Mouse (Mus musculus) CD4-positive helper T cell, adult 2 months (primary cell): Measurements from ENCODE around the gene Hydin.

Experiments used
- DNase-seq: peaks from one replicate; pipeline ENCODE4 v3.0.0-alpha.2; 2012; ENCODE audit warnings: low read depth, missing footprints, low spot score

The Hydin gene

DNA sequence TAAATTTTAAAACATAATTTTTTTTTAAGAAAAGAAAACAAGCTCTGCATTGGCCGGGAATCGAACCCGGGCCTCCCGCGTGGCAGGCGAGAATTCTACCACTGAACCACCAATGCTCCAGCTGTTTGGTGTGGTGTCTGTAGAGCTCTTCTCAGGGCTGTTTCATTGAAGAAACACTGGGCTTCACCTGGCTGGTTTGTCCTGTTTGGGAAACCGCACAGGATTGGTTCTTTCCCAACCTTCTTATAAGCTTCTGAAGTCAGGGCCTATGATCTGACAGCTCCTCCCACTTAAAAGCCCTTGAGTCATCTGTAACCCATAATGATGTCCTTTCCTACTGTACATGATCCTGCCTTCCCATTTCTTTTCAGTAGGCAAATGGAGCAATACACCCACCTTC lies 364.4 kb downstream of the Hydin start:
- no peak for DNase-seq

DNA sequence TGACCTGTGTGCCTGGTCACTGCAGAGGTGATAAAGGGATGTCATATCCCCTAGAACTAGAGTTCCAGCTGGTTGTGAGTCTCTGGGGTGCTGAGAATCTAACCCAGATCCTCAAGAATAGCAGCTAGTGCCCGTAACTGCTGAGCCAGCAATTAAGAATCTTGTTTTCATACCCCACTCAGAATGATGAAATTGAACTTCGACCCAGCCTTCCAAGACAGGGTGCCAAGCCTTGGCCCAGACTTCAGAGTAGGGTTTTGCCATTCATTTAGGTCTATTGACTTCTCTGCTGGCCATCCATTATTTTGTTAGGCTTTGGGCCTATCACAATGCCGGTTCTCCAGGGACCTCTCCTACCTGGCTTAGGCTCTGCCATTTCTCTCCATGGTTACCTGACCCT lies 367.0 kb downstream of the Hydin start:
- DNase-seq = no peak

DNA sequence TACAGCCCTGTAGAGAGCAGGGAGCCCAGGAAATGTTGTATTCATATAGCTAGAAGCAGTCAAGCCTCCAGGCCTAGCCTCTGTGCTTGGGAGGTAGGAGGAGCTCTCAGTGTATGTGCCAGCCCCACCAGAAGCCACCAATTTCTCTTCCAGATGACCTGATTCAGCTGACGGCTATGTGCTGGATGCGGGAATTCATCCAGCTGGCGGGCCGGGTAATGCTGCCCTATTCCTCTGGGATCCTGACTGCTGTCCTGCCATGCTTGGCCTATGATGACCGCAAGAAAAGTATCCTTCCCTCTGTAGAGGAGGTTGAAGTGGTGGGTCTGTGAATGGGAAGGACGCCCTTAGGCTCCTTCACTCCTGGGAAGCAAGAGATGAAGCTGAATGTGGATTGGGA lies 369.4 kb downstream of the Hydin start:
- no peak for DNase-seq

DNA sequence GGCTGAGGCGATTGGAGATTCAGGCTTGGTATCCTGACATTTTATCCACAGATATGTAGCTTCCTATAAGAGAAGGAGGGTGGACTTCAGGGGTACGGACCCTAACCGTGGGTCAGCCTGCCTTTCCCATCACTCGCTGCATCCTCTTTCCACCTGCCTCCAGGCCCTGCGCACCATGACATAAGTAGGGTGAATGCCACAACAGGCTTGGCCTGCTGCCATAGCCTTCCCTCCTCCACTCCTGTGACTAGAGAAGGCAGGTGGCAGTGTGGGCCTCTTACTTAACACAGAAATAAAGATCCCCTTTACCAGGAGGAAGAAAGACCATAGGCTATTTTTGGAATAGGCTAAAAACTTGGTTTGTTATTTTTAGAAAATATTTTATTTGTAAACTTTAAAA lies 375.6 kb downstream of the Hydin start:
- no peak for DNase-seq

DNA sequence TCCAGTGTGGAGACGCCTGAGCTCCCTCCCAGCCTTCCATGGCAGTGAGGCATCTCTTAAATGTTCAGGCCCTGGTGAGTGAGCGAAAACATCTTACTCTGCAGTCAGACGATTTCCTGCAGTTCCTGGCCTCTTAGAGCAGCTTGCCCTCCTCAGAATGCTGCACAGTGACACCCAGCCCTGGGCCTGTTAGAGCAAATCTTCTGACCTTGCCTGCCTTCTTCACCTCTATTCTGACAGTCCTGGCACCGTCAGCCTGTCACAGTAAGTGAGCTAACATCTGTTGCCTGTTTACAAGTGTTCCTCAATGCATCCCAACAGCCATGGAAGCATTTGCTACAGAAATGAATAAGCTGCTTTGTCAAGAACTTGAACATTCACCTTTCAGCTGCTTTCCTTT lies 376.4 kb downstream of the Hydin start:
- DNase-seq = no peak

DNA sequence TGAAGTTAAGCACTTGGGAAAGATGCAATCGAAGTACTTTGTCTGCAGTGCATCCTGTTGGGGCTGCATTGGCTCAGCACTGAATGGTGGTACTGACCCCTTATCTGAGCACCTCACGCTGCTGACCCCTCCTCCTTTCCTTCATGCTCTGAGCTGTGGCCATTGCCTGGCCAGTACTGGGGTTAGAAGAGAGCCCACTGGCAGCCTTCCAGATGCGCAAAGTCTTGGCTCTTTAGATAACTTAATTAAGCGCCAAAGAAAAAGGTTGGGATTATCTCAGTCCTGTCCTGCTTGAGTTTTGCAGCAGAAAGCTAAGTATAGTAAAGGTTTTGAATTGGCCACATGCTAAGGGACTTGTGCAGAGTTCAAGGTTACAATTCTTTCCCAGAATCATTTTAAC lies 377.6 kb downstream of the Hydin start:
- no peak for DNase-seq

DNA sequence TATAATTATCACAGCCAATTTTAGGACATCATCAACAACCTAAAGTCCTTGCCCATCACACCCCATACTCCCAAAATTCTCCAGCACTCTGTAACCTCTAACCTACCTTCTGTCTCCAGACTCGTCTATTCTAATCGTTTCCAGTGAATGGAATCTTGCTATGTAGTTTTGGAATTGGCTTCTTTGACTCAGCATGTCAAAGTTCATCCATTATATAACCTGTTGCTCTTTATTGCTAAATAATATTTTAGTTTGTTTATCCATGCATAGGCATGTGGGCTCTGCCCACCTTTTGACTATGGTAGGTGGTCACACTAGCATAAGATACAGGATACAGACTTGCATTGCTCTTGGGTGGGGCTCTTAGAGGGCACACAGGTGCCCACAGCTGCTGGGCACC lies 378.1 kb downstream of the Hydin start:
- DNase-seq = no peak

DNA sequence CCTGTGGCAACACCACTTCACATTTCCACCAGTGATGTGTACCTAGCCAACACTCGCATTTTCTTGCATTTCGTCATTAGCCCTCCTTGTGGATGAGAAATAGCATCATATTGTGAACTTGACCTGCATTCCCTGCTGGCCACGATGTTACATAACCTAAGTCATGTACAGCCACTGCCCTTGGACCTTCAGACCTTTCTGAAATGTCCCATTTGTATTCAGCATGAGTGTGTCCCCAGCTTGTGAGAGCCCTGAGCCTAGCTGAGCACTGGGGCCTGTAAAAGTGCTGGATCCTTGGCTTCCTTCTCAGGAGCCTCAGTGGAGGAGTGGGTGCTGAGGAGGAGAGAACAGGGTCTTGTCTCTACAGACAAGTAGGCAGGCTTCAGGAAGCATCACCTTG lies 378.6 kb downstream of the Hydin start:
- no peak for DNase-seq

DNA sequence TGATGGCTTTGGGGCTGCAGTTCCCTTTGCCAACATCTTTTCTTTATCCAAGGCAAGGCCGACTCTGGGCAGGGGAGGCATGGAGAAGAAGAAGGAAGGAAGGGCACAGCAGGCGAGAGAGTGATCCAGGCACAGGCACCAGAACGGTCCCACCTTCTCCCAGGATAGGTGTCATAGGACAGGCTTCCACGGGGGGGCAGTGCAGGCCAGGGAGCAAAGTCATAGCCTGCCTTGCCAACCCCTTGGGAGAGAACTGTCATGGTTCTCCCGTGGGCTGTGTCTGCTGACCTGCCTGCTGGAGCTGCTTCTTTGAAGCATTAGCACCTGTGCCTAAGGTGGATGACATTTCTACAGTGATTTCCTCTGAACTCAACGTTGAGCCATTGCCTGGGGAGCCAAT lies 379.3 kb downstream of the Hydin start:
- DNase-seq = no peak

DNA sequence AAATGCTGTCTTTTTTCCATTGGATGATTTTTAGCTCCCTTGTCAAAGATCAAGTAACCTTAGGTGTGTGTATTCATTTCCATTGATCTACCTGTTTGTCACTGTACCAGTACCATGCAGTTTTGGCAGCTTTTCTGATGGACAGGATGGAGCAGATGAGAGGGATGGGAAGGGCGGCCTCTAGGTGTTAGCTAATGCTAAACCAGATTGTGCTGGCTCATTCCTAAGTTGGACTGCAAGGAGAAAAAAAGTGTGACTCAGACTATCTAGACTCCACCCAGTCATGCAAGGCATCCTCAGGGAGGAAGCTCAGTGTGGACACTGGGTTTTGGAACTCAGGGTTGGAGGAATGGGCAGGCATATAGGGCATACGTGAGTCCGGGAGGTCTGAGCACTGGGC lies 381.8 kb downstream of the Hydin start:
- no peak for DNase-seq

DNA sequence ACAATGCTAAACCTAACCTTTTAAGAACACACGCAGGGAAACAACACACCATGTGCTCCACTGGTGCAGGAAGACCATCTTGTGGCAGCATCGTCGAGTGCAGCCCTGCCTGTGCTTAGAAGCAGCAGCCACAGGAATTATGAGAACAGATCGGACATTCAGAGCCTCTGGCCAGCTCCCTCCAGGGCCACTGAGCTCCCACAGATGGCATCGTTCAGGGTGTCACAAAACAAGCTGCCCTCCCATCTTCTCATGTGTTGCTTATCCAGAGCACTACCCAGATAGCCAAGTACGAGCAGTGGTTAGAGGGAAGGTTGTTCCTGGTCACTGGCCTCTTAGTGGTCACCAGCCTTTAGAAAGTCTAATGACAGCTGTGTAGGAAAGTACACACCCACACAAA lies 382.5 kb downstream of the Hydin start:
- no peak for DNase-seq

DNA sequence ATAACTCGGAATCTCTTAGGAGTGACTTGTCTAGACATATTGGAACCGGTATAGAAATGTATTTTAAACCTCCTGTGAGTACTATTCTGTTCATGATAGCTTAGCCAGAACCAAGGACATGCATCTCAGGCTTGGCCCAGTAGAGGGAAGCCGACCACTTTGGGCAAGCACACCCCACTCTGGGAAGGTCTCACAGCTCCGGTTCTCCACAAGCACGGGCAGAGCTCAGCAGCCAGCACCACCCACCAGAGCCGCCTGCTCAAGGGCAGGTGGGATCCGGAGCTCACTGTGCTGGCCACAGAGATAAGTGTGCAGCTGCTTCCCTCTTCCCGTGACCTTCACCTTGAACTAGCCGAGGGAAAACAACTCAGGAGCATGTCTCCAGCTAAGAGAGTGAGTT lies 384.1 kb downstream of the Hydin start:
- DNase-seq = no peak

DNA sequence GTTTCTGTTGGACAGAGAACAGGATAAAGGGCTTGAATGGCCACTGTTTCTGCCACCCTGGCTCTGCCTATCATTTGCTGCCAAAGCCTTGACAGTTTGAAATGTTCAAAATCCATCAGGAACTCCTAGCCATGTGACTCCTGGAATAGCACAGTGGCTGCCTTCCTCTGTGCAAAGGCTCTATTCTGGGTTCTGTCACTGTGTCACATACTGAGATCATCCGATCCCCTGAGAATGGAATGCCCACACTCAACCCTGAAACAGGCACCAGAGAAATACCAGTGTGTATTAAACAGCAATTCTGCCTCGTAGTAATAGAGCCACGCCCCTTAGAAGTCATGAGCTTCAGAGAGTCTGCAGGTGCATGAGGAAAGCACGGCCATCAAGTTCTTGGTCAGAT lies 385.1 kb downstream of the Hydin start:
- DNase-seq = no peak

DNA sequence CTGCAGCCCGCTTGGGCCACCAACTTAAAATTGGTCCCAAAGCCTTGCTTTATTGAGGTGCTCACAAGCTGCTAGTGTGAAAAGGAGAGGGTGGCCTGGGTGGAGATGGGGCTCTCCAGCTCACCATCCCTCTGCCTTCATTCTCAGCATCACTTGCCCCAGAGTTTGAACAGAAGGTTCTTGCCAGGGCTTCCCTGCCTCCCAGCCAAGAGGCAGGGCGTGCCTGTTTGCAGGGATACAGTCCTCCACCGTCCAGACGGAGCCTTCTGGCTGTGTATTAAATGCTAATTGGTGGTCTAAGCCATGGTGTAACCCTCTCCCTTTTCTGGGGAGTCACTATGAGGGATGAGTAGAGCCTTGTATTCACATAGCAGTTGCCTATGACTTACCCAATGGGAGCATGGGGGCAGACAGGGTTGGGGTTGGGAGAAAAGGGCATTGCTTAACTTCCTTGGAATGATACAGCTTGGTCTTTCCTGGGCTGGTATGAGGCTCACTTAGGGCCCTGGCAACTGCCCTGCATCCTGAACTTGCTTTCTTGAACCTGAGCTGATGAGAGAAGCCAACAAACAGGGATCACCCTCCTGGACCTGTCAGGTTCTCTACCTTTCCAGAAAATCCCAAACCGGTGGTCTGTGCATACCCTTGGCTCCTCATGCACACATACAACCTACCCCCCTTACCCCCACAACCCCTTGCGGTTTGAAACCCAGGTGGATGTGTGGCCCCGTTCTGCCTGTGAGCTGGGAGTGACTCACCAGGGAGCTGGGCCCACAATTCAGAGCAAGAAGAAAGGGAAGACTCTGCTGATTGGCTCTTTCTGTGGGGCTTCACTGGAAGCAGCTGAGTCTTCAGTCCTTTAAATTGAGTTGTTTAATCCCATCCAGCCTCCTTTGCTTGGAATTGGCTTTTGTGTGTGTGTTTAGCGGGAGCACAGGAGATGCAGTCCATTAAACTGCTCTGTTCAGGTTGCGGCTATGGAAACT lies 387.6 kb downstream of the Hydin start:
- DNase-seq = no peak

DNA sequence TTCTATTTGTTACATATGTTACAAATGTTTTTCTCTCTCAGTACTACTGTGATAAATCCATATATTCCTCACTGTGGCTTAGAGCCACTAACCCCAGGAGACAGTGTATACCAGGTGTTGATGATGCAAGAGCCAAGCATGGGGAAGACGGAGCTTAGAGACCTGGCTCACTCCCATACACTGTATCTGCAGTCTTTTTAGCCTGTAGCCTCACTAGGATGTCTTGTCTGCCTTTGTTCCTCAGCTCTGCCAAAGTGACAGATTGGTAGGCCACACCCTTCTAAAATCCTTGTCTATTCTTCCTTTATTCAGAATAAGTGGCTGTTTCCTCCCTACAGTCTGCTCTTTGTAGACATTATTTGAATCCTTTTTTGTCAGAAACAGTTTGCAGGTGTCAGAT lies 389.1 kb downstream of the Hydin start:
- no peak for DNase-seq

DNA sequence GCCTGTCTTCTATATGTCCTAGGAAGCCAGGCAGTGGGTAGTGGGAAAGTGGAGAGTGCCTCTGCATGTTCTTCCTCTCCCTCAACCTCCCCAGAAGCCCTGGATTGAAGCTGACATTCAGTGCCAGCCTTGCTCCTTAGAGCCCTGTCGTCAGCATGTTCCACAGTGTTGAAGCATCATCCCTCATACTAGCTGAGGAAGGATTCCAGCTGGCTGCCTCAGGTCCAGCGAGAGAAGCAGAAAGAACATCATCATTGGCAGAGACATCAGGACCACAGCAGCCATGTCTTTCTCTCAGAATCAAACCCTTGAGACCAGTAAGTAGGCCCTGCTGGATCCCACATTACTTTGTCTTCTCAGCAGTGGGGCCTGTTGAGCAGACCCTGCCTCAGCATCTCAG lies 390.9 kb downstream of the Hydin start:
- DNase-seq = no peak
